Mouse (Mus musculus) heart, adult 2 months (tissue): ENCODE data around the gene Maml2. TPM values are rescaled to one million over a fixed set of nuclear protein-coding genes. Genes with fewer than 3 reads are reported as not detected.

Source experiments
- DNase-seq, 2 experiments: peaks; one replicate each; pipeline ENCODE4 v3.0.0; 2021
- H3K27ac ChIP-seq: fragments of 200-600 bp; 2 replicates; pipeline ENCODE4 v1.8.1; 2022
- H3K27me3 ChIP-seq: fragments of 200-500 bp; 2 replicates; pipeline ENCODE4 v1.6.1; 2012; ENCODE audit warnings: mild to moderate bottlenecking, low read length, inconsistent platforms, mixed read lengths; ENCODE audit not compliant: control insufficient read depth, insufficient read depth
- H3K36me3 ChIP-seq: fragments of 200-500 bp; 2 replicates; pipeline ENCODE4 v1.6.1; 2012; ENCODE audit warnings: low read length, inconsistent platforms; ENCODE audit not compliant: control insufficient read depth, insufficient read depth
- H3K4me1 ChIP-seq: fragments of 200-500 bp; 2 replicates; pipeline ENCODE4 v1.6.1; 2011; ENCODE audit warnings: low read length; ENCODE audit not compliant: control insufficient read depth, insufficient read depth
- H3K4me3 ChIP-seq: fragments of 200-600 bp; 2 replicates; pipeline ENCODE4 v1.8.1; 2022
- H3K79me2 ChIP-seq: fragments of 200-500 bp; replicated peaks from 2 replicates; pipeline ENCODE4 v1.6.1; 2012; ENCODE audit warnings: mild to moderate bottlenecking, inconsistent platforms, low read length, moderate library complexity, mixed read lengths; ENCODE audit not compliant: control insufficient read depth, insufficient read depth
- H3K9ac ChIP-seq: fragments of 200-500 bp; 2 replicates; pipeline ENCODE4 v1.6.1; 2012; ENCODE audit warnings: low read depth, mild to moderate bottlenecking, control low read depth, inconsistent platforms, low read length, mixed read lengths
- CTCF ChIP-seq: fragments of 200-600 bp; IDR thresholded peaks from 2 replicates; pipeline ENCODE4 v1.8.1; 2022; ENCODE audit warnings: antibody characterized with exemption, mild to moderate bottlenecking, moderate library complexity
- EP300 ChIP-seq: fragments of 200-500 bp; IDR thresholded peaks from 2 replicates; pipeline ENCODE4 v1.6.1; 2011; ENCODE audit warnings: low read depth, low read length, control low read depth; ENCODE audit not compliant: insufficient read depth
- POLR2A ChIP-seq: fragments of 200-500 bp; IDR thresholded peaks from 2 replicates; pipeline ENCODE4 v1.6.1; 2011; ENCODE audit warnings: mild to moderate bottlenecking, low read depth, low read length, control low read depth; ENCODE audit not compliant: insufficient read depth
- WGBS: fragments of 180-500 bp; shearing (Covaris S2); methylation state at CpG from one replicate; pipeline ENCODE4 v1.1.7; 2018; 5-methylcytosine and 5-hydroxymethylcytosine counted together
- intact Hi-C: fragments of 180-260 bp; cut with DNase I; formaldehyde crosslinking; loops from one replicate; pipeline ENCODE4 v1.15.1; 2025
- polyA plus RNA-seq: library from polyadenylated mRNA; depleted of rRNA; stranded (reverse); fragments of >200 nt; gene quantifications from 2 replicates; pipeline ENCODE4 v1.2.3, GENCODE M21; 2012
- total RNA-seq, 2 experiments: library from RNA; stranded (reverse); gene quantifications; 2 replicates each; pipeline ENCODE4 v1.2.3; 2021

Gene Maml2
- total and polyA plus RNA-seq, 3 experiments, result 4.8 to 6.5 (median 5.7) TPM

DNA sequence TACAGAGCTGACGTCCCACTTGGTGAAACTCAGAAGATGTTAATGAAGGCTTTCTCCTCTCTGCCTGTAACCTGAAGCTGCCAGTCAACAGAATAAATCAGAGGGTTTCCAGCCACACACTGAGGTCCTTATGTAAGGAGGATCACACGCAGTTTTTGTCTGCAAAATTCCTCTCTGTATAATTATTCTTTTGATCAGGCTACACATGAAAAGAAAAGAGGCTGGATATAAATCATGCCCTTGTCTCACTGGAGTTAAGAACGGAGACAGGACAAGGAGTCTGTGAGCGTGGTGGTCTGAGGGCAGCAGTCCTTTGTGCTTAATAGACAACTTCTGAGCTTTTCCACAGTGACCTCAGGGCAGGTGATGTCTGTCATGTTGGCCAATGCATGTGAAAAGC is 181.5 kb downstream of the Maml2 start:
- H3K79me2 ChIP-seq, result peaks cover 1% of the 10 kb centered on the region; the same call in 1 of the 2 replicates
- no peak overlapping the region for H3K9ac ChIP-seq
- peaks cover under 1% of the 10 kb centered on the region for H3K4me1 ChIP-seq
- no peak overlapping the region for H3K27ac ChIP-seq
- H3K36me3 ChIP-seq, result peaks cover 4% of the 10 kb centered on the region
- TF ChIP-seq EP300 (no peak), POLR2A (no peak), CTCF (no peak)
- DNase-seq, result no peak
- no peak overlapping the region for H3K4me3 ChIP-seq
- intact Hi-C loops, result no loop called here
- H3K27me3 ChIP-seq, result no peaks in the 10 kb centered on the region
- WGBS, result 84% methylated on average over 4 of the region's 4 CpGs

GRCm38 (mm10) chr9:13483199-13484068 is 185.7 kb downstream of the Maml2 start:
- WGBS, result 54% methylated on average over 5 of the region's 5 CpGs
- Histone ChIP-seq H3K4me3 (no peak overlapping the region), H3K27me3 (no peaks in the 10 kb centered on the region), H3K4me1 (peaks cover 6% of the 10 kb centered on the region), H3K79me2 (no peaks in the 10 kb centered on the region; the same call in 1 of the 2 replicates), H3K27ac (no peak overlapping the region; the same call in 1 of the 2 replicates), H3K36me3 (peaks cover 3% of the 10 kb centered on the region), H3K9ac (no peak overlapping the region)
- intact Hi-C loops, result no loop called here
- no peak for DNase-seq
- TF ChIP-seq POLR2A, result no peak
- TF ChIP-seq EP300, result no peak
- TF ChIP-seq CTCF, result no peak

DNA sequence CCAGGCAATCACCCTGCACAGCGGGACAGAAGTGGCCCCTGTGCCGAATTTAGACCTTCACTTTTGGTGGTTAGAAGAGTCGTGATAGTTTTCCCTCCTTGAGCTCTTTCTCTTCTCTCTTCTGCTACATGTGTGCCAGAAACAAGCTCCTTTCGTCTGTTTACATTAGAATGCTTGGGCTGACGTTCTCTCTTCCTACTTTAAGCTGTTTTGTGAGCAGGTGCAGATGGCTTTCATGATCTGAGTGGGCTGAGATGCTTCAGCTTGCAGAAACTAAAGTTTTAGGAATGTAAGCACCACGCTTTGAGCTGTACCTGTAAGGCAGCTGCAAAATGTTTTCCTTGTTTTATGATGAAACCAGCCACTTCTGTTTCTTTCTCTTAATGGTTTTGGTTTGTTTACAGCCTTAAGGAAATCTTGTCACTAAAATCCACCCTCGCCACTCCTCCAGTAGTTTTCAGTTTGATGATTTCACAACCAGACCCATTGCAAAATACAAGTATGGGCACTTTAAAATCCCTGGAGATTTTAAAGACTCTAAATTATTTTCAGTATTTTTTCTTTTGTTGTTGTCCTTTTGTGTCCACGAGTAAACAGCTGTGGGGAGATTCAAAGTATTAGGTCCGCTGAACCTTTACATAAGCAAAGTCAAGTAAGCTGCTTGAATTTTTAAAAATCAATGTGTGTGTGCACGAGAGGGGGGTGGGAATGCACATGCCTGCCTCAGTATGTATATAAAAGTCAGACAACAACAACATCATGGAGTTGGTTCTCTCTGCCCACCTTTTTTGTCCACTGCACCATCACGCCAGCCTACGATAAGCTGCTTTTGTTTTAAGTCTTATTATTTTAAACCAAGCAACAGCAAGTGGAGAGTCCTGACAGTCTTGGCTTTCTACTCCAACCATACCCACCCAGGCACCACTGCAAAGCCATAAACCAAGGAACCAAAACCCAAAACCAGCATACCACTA is 186.8 kb downstream of the Maml2 start:
- Histone ChIP-seq H3K36me3 (peaks cover 3% of the 10 kb centered on the region), H3K4me1 (peaks cover 6% of the 10 kb centered on the region), H3K9ac (peak overlapping the region; percentile 34; the same call in 1 of the 2 replicates), H3K27ac (peak overlapping the region; percentile 10; the same call in 1 of the 2 replicates), H3K4me3 (no peak overlapping the region), H3K79me2 (no peaks in the 10 kb centered on the region; the same call in 1 of the 2 replicates), H3K27me3 (no peaks in the 10 kb centered on the region)
- TF ChIP-seq CTCF (no peak), EP300 (no peak), POLR2A (no peak)
- intact Hi-C loops, result no loop called here
- DNase-seq, result no peak
- WGBS, result 69% methylated on average over 12 of the region's 12 CpGs

DNA sequence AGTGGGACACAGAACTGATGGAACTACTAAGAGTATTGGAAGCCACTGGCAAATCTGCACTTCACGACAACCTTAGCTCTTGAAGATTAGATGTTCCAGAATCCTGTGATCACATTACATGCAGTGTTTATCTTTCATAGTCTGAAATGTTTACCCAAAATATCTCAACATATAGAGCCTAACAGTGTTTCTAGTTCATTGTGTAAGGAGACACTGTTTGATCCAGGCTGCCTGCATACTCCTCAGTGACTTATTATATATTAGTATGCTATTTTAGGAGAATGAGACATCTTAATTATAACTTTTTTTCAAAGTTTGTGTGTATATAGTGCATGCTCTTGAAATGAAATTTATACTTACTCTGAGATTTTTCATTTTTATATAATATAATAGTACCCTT is 188.2 kb downstream of the Maml2 start:
- H3K79me2 ChIP-seq, result no peaks in the 10 kb centered on the region; the same call in 1 of the 2 replicates
- no peak for DNase-seq
- peaks cover 6% of the 10 kb centered on the region for H3K4me1 ChIP-seq
- no peaks in the 10 kb centered on the region for H3K27me3 ChIP-seq
- peaks cover 3% of the 10 kb centered on the region for H3K36me3 ChIP-seq
- no peak overlapping the region for H3K4me3 ChIP-seq
- intact Hi-C loops, result no loop called here
- TF ChIP-seq POLR2A (no peak), CTCF (no peak), EP300 (no peak)
- no peak overlapping the region for H3K27ac ChIP-seq
- WGBS, result 83% methylated on average over 1 of the region's 1 CpGs
- H3K9ac ChIP-seq, result no peak overlapping the region

GRCm38 (mm10) chr9:13491107-13491506 is 193.3 kb downstream of the Maml2 start:
- no peak for TF ChIP-seq CTCF
- no peak for TF ChIP-seq POLR2A
- no peak for TF ChIP-seq EP300
- Histone ChIP-seq H3K4me1 (peaks cover 1% of the 10 kb centered on the region; the same call in 1 of the 2 replicates), H3K36me3 (no peaks in the 10 kb centered on the region), H3K27me3 (no peaks in the 10 kb centered on the region), H3K79me2 (no peaks in the 10 kb centered on the region), H3K27ac (no peak overlapping the region), H3K4me3 (no peak overlapping the region), H3K9ac (no peak overlapping the region)
- DNase-seq, result no peak
- intact Hi-C loops, result no loop called here
- WGBS, result 55% methylated on average over 1 of the region's 1 CpGs
